Mouse (Mus musculus) splenic B cell, adult 2 months (primary cell): ENCODE measurements around the gene Ugt2b36.
"Not testable (repeated sequence)": the region's sequence is repeated elsewhere in the genome, so short reads cannot be mapped to it uniquely, and the experiment has no call there.

Experiments used
- DNase-seq: peaks from one replicate; pipeline ENCODE4 v3.0.0-alpha.2; 2011; ENCODE audit warnings: low read depth, low spot score
- H3K27me3 ChIP-seq: 2 replicates; pipeline ENCODE4 v1.6.1; 2012; ENCODE audit warnings: mild to moderate bottlenecking, low read length, moderate library complexity, mixed read lengths; ENCODE audit not compliant: control insufficient read depth, poor library complexity, insufficient read depth, severe bottlenecking
- H3K36me3 ChIP-seq: 2 replicates; pipeline ENCODE4 v1.6.1; 2012; ENCODE audit warnings: mild to moderate bottlenecking, low read length, moderate library complexity, mixed read lengths; ENCODE audit not compliant: control insufficient read depth, poor library complexity, insufficient read depth, severe bottlenecking

Gene Ugt2b36

GRCm38 (mm10) chr5:87092346-87093027 lies at the start of gene Ugt2b36:
Gene Ugt2b36 (minus strand): TSS chr5:87092555.
- Histone ChIP-seq H3K36me3 (no peaks in the 10 kb centered on the region), H3K27me3 (no peaks in the 10 kb centered on the region)
- DNase-seq, result no peak

DNA sequence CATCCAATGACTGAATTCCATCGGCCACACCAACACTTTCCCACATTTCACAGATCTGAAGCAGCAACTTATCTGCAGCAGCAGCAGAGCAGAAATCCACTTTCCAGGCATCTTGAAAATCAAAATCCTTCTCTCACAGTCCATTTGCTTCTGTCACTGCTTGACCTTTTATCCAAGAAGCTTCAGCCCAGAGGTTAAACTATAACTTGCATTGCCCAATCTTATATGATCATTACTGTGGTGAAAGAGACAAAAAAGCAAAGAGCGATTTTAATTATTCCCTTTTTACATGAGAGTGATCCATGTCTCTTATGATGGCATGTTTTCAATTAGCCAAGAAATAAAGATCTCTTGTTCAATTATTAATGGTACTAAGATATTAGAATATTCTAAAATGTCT lies 47.8 kb upstream of the Ugt2b36 start, which contains the start of gene Ugt2b5:
Gene Ugt2b5 (minus strand): TSS at position 123 of the 400 bp plus-strand sequence.
- DNase-seq, H3K36me3 ChIP-seq, H3K27me3 ChIP-seq: not testable (repeated sequence)

- DNase-seq, H3K27me3 ChIP-seq, H3K36me3 ChIP-seq: not testable (repeated sequence)
Observed at GRCm38 (mm10) chr5:87103697-87104096, 11.3 kb upstream of the Ugt2b36 start.

GRCm38 (mm10) chr5:87091111-87091510 lies 1.2 kb downstream of the Ugt2b36 start:
- DNase-seq, result no peak
- H3K27me3 ChIP-seq, result no peaks in the 10 kb centered on the region
- H3K36me3 ChIP-seq, result no peaks in the 10 kb centered on the region

DNA sequence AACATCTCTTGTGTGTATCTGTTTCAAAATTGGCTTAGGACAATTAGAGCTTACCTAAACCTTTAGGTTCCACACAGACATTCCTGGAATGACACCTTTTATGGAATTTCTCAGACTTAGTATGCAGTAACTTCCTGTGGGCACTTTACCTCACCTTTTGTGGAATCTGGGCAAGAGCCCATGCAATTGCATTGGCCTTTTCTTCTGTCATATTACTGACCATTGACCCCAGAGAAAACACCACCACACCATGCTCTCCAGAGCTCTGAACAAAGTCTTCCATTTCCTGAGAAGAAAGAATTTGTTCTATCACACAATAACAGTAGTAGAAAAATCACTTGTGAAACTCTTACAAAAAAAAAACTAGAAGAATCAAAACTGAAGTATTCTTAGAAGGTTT lies 3.1 kb downstream of the Ugt2b36 start:
- no peak for DNase-seq
- Histone ChIP-seq H3K27me3 (no peaks in the 10 kb centered on the region), H3K36me3 (no peaks in the 10 kb centered on the region)

DNA sequence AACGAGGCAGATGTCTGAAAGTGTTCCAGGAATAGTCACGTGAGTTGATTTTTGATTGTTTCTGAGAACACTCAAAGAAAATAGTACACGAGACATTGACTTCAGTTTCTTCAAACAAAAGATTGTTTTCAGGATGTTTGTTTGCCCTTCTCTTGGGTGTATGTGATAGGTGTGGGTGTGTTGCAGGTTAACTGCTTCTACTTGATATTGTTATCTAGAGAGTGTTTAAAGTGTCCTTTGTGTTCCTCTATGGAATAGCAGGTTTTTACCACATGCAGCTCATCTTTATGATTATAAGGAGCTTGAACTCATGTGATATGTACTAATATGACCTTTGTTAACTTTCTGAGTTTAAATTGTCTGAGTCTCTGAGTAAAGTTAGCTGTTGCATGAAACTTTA lies 6.1 kb downstream of the Ugt2b36 start:
- DNase-seq, result no peak
- Histone ChIP-seq H3K36me3 (no peaks in the 10 kb centered on the region), H3K27me3 (no peaks in the 10 kb centered on the region)

GRCm38 (mm10) chr5:87030624-87031023 lies 61.7 kb downstream of the Ugt2b36 start:
- H3K36me3 ChIP-seq, result no peaks in the 10 kb centered on the region
- no peak for DNase-seq
- no peaks in the 10 kb centered on the region for H3K27me3 ChIP-seq

DNA sequence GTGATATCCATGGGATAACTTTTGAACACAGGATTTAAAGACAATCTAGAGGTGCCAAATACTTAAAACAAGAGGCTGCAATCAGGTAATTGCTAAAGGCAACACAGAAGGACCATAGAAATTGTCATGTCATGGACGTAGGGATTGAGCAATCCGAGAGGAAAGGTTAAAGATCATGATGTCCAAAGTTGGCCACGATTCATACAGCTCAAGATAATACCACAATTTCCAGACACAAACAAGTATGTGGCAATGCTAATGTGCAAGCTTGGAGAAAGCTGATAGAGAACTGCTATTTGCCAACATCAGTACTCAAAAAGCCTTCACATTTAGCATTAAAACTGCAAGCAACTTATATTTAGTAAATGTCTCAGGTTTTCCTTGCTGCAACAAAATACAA lies 65.0 kb downstream of the Ugt2b36 start:
- no peak for DNase-seq
- no peaks in the 10 kb centered on the region for H3K36me3 ChIP-seq
- H3K27me3 ChIP-seq, result no peaks in the 10 kb centered on the region
